Mouse (Mus musculus) embryonic fibroblast, embryonic 13.5 days (primary cell): ENCODE results near the gene Mlph.

Experiments
- CTCF ChIP-seq: IDR thresholded peaks from 2 replicates; pipeline ENCODE4 v1.5.1; 2011; ENCODE audit warnings: mild to moderate bottlenecking, control low read depth, low read length, moderate library complexity, borderline replicate concordance; ENCODE audit not compliant: insufficient read depth
- POLR2A ChIP-seq: IDR thresholded peaks from 2 replicates; pipeline ENCODE4 v1.6.1; 2011; ENCODE audit warnings: low read depth, mild to moderate bottlenecking, control low read depth, low read length, moderate library complexity

DNA sequence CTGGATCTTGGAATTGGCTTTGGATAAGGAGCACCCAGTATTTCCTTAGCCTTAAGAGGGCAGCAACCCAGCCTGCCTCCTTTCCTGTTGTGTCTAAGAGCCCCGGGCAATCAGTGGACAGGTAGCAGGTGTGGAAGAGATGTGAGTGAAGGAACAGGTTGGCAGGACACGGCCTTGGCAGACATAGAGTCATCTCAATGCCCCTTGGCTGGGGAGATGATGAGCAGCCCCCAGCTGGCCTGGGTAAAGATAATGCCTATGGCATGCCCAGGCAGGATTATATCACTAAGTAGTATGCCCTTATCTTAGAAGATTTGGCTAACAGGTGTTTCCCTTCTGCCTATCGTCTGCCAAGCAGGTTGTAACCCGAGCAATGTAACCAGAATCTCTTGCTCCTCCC lies 82.3 kb downstream of the Mlph start:
- TF ChIP-seq POLR2A (no peak), CTCF (no peak)
